Mouse (Mus musculus) bone marrow macrophage, adult 2 months (primary cell): ENCODE measurements at regions not wholly inside any gene's neighbourhood (a gene's known extent, or its start where the extent isn't known, plus 50 kb on each side); places are given as distances from the start of the nearest gene placed in this dataset.
A peak's percentile ranks its signal among the peaks of the same experiment; 100 is the strongest.

Experiments
- H3K27ac ChIP-seq: 2 replicates; pipeline ENCODE4 v1.5.1; 2012; ENCODE audit warnings: low read depth, low read length; ENCODE audit not compliant: insufficient read depth
- H3K4me1 ChIP-seq: 2 replicates; pipeline ENCODE4 v1.6.1; 2012; ENCODE audit warnings: low read length; ENCODE audit not compliant: control insufficient read depth, insufficient read depth
- H3K4me3 ChIP-seq: 2 replicates; pipeline ENCODE4 v1.5.1; 2012; ENCODE audit warnings: mild to moderate bottlenecking, low read length, moderate library complexity; ENCODE audit not compliant: insufficient read depth
- CTCF ChIP-seq: IDR thresholded peaks from 2 replicates; pipeline ENCODE4 v1.5.1; 2012; ENCODE audit warnings: low read depth, mild to moderate bottlenecking, low read length, moderate library complexity
- POLR2A ChIP-seq: IDR thresholded peaks from 2 replicates; pipeline ENCODE4 v1.6.1; 2012; ENCODE audit warnings: mild to moderate bottlenecking, low read depth, low read length, borderline replicate concordance

- Histone ChIP-seq H3K27ac (no peak overlapping the region), H3K4me1 (no peaks in the 10 kb centered on the region), H3K4me3 (no peak overlapping the region)
- TF ChIP-seq CTCF (no peak), POLR2A (no peak)
These were observed 556.5 kb downstream of the Gm19410 start for GRCm38 (mm10) chr8:36322125-36322524.

DNA sequence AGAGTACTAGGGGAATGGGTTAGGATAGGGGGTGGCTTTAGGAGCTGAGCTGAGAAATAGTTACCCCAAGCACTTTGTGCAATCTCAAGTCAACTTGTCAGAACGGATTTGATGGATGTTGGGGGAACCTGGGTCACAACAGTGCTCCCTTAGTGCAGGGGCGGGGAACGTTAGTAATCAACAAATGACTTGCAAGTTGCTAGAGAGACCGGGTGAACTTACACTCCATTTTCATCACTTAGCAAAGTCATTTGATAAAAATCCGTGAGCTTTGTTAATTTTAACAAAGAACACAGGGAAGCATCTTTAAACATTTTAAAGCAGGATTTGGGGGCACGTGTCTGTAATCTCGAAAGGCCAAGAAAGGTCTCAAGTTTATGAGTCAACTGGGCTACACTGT, 557.0 kb downstream of the Gm19410 start:
- H3K27ac ChIP-seq, result no peak overlapping the region
- no peak overlapping the region for H3K4me3 ChIP-seq
- TF ChIP-seq POLR2A (no peak), CTCF (no peak)

DNA sequence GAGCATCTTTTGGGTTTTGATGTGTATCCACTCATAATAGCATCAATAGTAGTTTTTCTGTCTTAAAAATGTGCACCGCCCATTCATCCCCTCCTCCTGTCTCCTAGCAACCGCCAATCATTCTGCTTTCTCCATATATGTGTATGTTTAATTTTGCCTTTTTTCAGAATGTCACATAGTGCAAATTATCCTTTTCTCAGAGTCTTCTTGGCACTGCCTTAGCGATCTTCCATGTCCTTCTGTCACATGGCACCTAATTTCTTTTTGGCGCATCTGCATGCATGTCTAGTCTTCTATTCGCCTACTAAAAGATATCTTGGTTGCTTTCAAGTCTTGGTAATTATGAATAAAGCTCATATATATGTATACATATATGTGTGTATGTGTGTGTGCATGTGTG, 573.0 kb downstream of the Gm19410 start:
- no peak overlapping the region for H3K27ac ChIP-seq
- H3K4me1 ChIP-seq, result no peaks in the 10 kb centered on the region
- TF ChIP-seq POLR2A, result no peak
- no peak for TF ChIP-seq CTCF
- no peak overlapping the region for H3K4me3 ChIP-seq

More for the DNA sequence above, 557.0 kb downstream of the Gm19410 start:
- H3K4me1 ChIP-seq, result no peaks in the 10 kb centered on the region

GRCm38 (mm10) chr8:36339449-36339848, 573.9 kb downstream of the Gm19410 start:
- Histone ChIP-seq H3K4me3 (no peak overlapping the region), H3K27ac (no peak overlapping the region), H3K4me1 (no peaks in the 10 kb centered on the region)
- TF ChIP-seq CTCF (no peak), POLR2A (no peak)

DNA sequence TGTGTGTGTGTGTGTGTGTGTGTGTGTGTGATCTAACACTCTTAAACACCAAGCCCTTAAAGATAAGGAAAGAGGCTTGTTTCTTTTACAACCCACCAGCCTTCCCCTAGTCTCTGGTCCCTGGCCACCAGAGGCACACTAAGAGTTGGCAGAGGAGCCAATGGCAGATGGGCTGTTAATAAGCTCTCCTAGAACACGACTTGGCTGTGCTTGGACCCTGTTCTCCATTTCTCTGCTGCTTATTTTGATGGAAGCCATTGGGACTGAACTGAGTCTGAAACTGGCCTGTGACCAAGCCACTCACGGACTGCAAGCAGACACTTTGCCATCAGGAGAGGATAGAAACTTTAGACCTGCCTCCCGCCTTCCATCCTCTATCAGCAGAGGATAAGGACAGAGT, 574.9 kb downstream of the Gm19410 start:
- no peak for TF ChIP-seq CTCF
- TF ChIP-seq POLR2A, result no peak
- Histone ChIP-seq H3K4me1 (no peaks in the 10 kb centered on the region), H3K4me3 (no peak overlapping the region), H3K27ac (no peak overlapping the region)

- no peak for TF ChIP-seq POLR2A
- TF ChIP-seq CTCF, result no peak
- H3K27ac ChIP-seq, result no peak overlapping the region
- no peaks in the 10 kb centered on the region for H3K4me1 ChIP-seq
- no peak overlapping the region for H3K4me3 ChIP-seq
These were observed 576.4 kb downstream of the Gm19410 start for GRCm38 (mm10) chr8:36341965-36342364.

GRCm38 (mm10) chr8:36342650-36343049, 577.1 kb downstream of the Gm19410 start:
- Histone ChIP-seq H3K4me1 (no peaks in the 10 kb centered on the region), H3K27ac (no peak overlapping the region), H3K4me3 (no peak overlapping the region)
- TF ChIP-seq CTCF, result no peak

- no peaks in the 10 kb centered on the region for H3K4me1 ChIP-seq
- H3K27ac ChIP-seq, result no peak overlapping the region
- TF ChIP-seq POLR2A (no peak), CTCF (peak; percentile 77)
- H3K4me3 ChIP-seq, result no peak overlapping the region
These were observed 581.2 kb downstream of the Gm19410 start for GRCm38 (mm10) chr8:36346682-36347324.

GRCm38 (mm10) chr8:36348067-36348466, 582.5 kb downstream of the Gm19410 start:
- Histone ChIP-seq H3K4me3 (no peak overlapping the region), H3K4me1 (no peaks in the 10 kb centered on the region), H3K27ac (no peak overlapping the region)
- TF ChIP-seq CTCF, result no peak
- TF ChIP-seq POLR2A, result no peak

- Histone ChIP-seq H3K27ac (no peak overlapping the region), H3K4me1 (no peaks in the 10 kb centered on the region), H3K4me3 (no peak overlapping the region)
- no peak for TF ChIP-seq POLR2A
- TF ChIP-seq CTCF, result no peak
These were observed 589.3 kb downstream of the Gm19410 start for GRCm38 (mm10) chr8:36354926-36355325.

DNA sequence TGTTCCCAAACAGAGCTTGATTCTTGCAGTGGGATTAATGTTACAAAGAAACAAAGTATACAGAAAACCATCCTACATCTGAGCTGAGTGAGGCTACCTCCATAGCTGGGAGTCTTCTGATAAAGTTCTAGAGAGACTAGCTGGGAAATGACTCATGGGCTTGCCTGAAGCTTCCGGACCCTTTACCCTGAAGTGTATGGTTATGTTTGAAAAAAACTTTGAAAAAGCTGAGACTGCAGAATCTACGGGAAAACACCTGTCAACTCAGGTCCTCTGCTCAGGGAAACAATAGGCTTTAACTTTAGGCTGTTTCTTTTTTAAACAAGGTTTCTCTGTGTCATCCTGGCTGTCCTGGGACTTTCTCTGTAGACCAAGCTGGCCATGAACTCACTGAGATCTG, 593.4 kb downstream of the Gm19410 start:
- H3K4me3 ChIP-seq, result no peak overlapping the region
- TF ChIP-seq CTCF, result no peak
- TF ChIP-seq POLR2A, result no peak
- H3K27ac ChIP-seq, result no peak overlapping the region

More for the DNA sequence above, 593.4 kb downstream of the Gm19410 start:
- H3K4me1 ChIP-seq, result no peaks in the 10 kb centered on the region
